Mouse (Mus musculus): ENCODE results near the gene Gmpr.
A peak's percentile ranks its signal among the peaks of the same experiment; 100 is the strongest.

- TF ChIP-seq EP300 (IDR thresholded peaks at IDR 0.05; ENCODE audit: low read depth) (no peak), CTCF (IDR thresholded peaks at IDR 0.05; ENCODE audit: low read depth) (peak; percentile 96)
Measured at GRCm38 (mm10) chr13:45571795-45572262, 64.6 kb downstream of the Gmpr start.

All from heart, postnatal 0 days (tissue).